Mouse (Mus musculus) heart, postnatal 0 days (tissue): Measurements from ENCODE around the gene Cpvl.

ENCODE experiments used
- CTCF ChIP-seq: IDR thresholded peaks from 2 replicates; pipeline ENCODE4 v1.5.1; 2016; ENCODE audit warnings: antibody characterized with exemption, control low read depth, low read depth
- EP300 ChIP-seq: IDR thresholded peaks from 2 replicates; pipeline ENCODE4 v1.6.1; 2016; ENCODE audit warnings: antibody characterized with exemption, low read depth

GRCm38 (mm10) chr6:53968550-53968949 lies 9.9 kb downstream of the Cpvl start:
- TF ChIP-seq EP300 (no peak), CTCF (peak; percentile 46)
